Mouse (Mus musculus): ENCODE measurements at regions not wholly inside any gene's neighbourhood (a gene's known extent, or its start where the extent isn't known, plus 50 kb on each side); places are given as distances from the start of the nearest gene placed in this dataset.

DNA sequence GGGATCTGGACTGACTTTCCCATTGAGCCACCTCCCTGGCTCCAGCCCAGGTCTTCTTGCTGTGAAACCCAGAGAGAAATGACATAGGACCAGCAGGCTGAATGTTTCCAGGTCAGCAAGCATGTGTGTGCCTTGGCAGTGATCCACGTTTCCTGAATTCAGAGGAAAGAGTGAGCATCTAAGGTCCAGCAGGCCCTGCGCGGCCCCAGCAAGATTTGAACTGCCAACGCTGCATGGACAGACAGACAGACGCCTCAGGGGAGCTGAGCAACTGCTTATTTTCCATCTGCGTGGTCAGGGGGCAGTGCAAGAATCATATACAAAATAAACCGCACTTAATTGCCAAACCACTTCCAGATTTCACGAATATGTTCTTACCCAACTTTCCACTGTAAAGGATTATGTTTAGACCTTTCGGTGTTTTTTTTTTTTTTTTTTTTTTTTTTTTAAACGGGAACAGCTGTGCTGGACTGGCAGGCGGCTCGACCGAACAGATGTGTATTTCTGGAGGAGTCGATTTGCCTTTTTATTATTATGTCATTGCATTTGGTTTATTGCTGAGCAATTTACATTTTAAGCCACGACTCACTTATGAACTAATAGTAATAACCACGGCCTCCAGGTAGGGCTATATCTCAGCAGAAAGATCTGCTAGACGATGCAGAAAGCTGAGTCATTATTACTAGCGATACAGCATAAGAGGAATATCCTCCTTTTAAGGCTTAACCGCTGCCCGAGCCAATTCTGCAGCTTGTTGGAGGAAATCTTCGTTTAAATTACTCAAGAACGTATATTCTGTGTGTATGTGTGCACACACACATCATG lies 435.7 kb upstream of the Kazn start:
- no peak for TF ChIP-seq POLR2A (IDR thresholded peaks at IDR 0.05; ENCODE audit: borderline replicate concordance, control insufficient read depth, low read depth, low read length)
- no peak for TF ChIP-seq CTCF (IDR thresholded peaks at IDR 0.05; ENCODE audit: control insufficient read depth, insufficient read depth, low read length)
- 71% methylated on average over 22 of the region's 22 CpGs for WGBS
- Histone ChIP-seq H3K4me1 (ENCODE audit: control insufficient read depth, insufficient read depth, low read length) (no peaks in the 10 kb centered on the region), H3K4me3 (replicated peaks; ENCODE audit: control insufficient read depth, low read depth, low read length) (no peak overlapping the region), H3K27ac (ENCODE audit: control insufficient read depth, insufficient read depth, low read depth, low read length, poor library complexity) (no peak overlapping the region)

GRCm38 (mm10) chr4:142671872-142672458 lies 432.8 kb upstream of the Kazn start:
- Histone ChIP-seq H3K4me1 (ENCODE audit: control insufficient read depth, insufficient read depth, low read length) (no peaks in the 10 kb centered on the region), H3K4me3 (replicated peaks; ENCODE audit: control insufficient read depth, low read depth, low read length) (no peak overlapping the region), H3K27ac (ENCODE audit: control insufficient read depth, insufficient read depth, low read depth, low read length, poor library complexity) (no peak overlapping the region)
- TF ChIP-seq POLR2A (IDR thresholded peaks at IDR 0.05; ENCODE audit: borderline replicate concordance, control insufficient read depth, low read depth, low read length): no peak
- no peak for TF ChIP-seq CTCF (IDR thresholded peaks at IDR 0.05; ENCODE audit: control insufficient read depth, insufficient read depth, low read length)
- WGBS: 75% methylated on average over 8 of the region's 8 CpGs

- Histone ChIP-seq H3K4me1 (ENCODE audit: control insufficient read depth, insufficient read depth, low read length) (no peaks in the 10 kb centered on the region), H3K27ac (ENCODE audit: control insufficient read depth, insufficient read depth, low read depth, low read length, poor library complexity) (no peak overlapping the region), H3K4me3 (replicated peaks; ENCODE audit: control insufficient read depth, low read depth, low read length) (no peak overlapping the region)
- WGBS: 53% methylated on average over 4 of the region's 4 CpGs
- TF ChIP-seq POLR2A (IDR thresholded peaks at IDR 0.05; ENCODE audit: borderline replicate concordance, control insufficient read depth, low read depth, low read length) (no peak), CTCF (IDR thresholded peaks at IDR 0.05; ENCODE audit: control insufficient read depth, insufficient read depth, low read length) (no peak)
Observed at GRCm38 (mm10) chr4:142664781-142665180, 425.6 kb upstream of the Kazn start.

DNA sequence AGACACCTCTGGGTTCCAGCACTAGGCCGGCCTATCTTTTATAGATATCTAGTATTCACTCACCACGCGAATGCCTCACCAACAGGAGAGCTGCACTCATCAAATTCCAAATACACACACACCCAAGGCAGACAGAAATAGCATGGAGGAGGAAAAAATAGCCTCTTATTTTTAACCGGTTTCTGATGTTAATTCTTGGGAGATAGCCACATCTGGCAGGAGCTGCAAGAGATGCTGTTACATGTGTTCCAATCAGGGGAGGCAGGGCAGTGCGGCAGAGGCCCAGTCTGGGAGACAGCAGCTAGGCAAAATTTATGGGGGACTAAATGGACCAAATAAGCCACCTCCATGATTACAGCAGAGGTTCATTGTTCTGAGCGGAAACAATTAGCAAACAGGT lies 419.0 kb upstream of the Kazn start:
- no peaks in the 10 kb centered on the region for H3K4me1 ChIP-seq (ENCODE audit: control insufficient read depth, insufficient read depth, low read length)
- no peak for TF ChIP-seq CTCF (IDR thresholded peaks at IDR 0.05; ENCODE audit: control insufficient read depth, insufficient read depth, low read length)
- no peak for TF ChIP-seq POLR2A (IDR thresholded peaks at IDR 0.05; ENCODE audit: borderline replicate concordance, control insufficient read depth, low read depth, low read length)
- no peak overlapping the region for H3K27ac ChIP-seq (ENCODE audit: control insufficient read depth, insufficient read depth, low read depth, low read length, poor library complexity)
- 83% methylated on average over 6 of the region's 6 CpGs for WGBS
- no peak overlapping the region for H3K4me3 ChIP-seq (replicated peaks; ENCODE audit: control insufficient read depth, low read depth, low read length)

DNA sequence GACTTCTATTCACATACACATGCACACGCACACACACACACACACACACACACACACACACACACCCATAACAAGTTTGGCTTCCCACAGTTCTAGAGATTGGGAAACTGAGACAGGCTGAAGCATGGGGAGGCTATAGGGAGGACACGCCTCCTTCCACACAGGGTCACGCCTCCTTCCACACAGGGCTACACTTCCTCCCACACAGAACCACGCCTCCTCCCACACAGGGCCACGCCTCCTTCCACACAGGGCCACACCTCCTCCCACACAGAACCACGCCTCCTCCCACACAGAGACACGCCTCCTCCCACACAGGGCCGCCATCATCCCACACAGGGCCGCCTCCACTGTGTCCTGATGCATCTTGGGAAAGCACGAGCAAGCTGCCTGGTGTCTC lies 401.9 kb upstream of the Kazn start:
- WGBS: 78% methylated on average over 10 of the region's 10 CpGs
- H3K27ac ChIP-seq (ENCODE audit: control insufficient read depth, insufficient read depth, low read depth, low read length, poor library complexity): no peak overlapping the region
- H3K4me3 ChIP-seq (replicated peaks; ENCODE audit: control insufficient read depth, low read depth, low read length): no peak overlapping the region
- H3K4me1 ChIP-seq (ENCODE audit: control insufficient read depth, insufficient read depth, low read length): no peaks in the 10 kb centered on the region
- no peak for TF ChIP-seq POLR2A (IDR thresholded peaks at IDR 0.05; ENCODE audit: borderline replicate concordance, control insufficient read depth, low read depth, low read length)
- no peak for TF ChIP-seq CTCF (IDR thresholded peaks at IDR 0.05; ENCODE audit: control insufficient read depth, insufficient read depth, low read length)

- no peaks in the 10 kb centered on the region for H3K4me1 ChIP-seq (ENCODE audit: control insufficient read depth, insufficient read depth, low read length)
- WGBS: 79% methylated on average over 9 of the region's 9 CpGs
- TF ChIP-seq CTCF (IDR thresholded peaks at IDR 0.05; ENCODE audit: control insufficient read depth, insufficient read depth, low read length) (no peak), POLR2A (IDR thresholded peaks at IDR 0.05; ENCODE audit: borderline replicate concordance, control insufficient read depth, low read depth, low read length) (no peak)
- H3K27ac ChIP-seq (ENCODE audit: control insufficient read depth, insufficient read depth, low read depth, low read length, poor library complexity): no peak overlapping the region
- H3K4me3 ChIP-seq (replicated peaks; ENCODE audit: control insufficient read depth, low read depth, low read length): no peak overlapping the region
Observed at GRCm38 (mm10) chr4:142639340-142639733, 400.1 kb upstream of the Kazn start.

GRCm38 (mm10) chr4:142638733-142639339 lies 399.6 kb upstream of the Kazn start:
- Histone ChIP-seq H3K4me1 (ENCODE audit: control insufficient read depth, insufficient read depth, low read length) (no peaks in the 10 kb centered on the region), H3K27ac (ENCODE audit: control insufficient read depth, insufficient read depth, low read depth, low read length, poor library complexity) (no peak overlapping the region), H3K4me3 (replicated peaks; ENCODE audit: control insufficient read depth, low read depth, low read length) (no peak overlapping the region)
- no peak for TF ChIP-seq POLR2A (IDR thresholded peaks at IDR 0.05; ENCODE audit: borderline replicate concordance, control insufficient read depth, low read depth, low read length)
- TF ChIP-seq CTCF (IDR thresholded peaks at IDR 0.05; ENCODE audit: control insufficient read depth, insufficient read depth, low read length): no peak
- 49% methylated on average over 13 of the region's 13 CpGs for WGBS

DNA sequence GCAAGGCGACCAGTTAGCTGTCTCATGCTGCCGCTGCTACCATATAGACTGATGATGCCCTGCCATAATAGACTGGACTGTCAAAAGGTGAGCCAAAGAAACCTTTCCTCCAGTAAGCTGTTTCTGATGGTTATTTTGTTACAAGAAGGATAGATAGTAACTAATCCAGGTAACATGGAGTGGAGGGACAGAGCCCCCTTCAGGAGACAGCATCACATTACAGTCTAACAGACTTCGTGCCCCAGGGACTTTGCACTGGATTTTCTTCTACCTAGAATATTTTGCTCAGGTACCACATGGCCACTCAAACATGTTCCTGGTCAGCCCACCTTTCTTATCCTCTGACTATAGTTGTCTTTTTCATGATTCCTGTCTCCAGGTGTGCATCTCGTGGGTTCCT lies 398.9 kb upstream of the Kazn start:
- WGBS: 73% methylated on average over 4 of the region's 4 CpGs
- Histone ChIP-seq H3K4me1 (ENCODE audit: control insufficient read depth, insufficient read depth, low read length) (no peaks in the 10 kb centered on the region), H3K27ac (ENCODE audit: control insufficient read depth, insufficient read depth, low read depth, low read length, poor library complexity) (no peak overlapping the region), H3K4me3 (replicated peaks; ENCODE audit: control insufficient read depth, low read depth, low read length) (no peak overlapping the region)
- TF ChIP-seq CTCF (IDR thresholded peaks at IDR 0.05; ENCODE audit: control insufficient read depth, insufficient read depth, low read length): no peak
- no peak for TF ChIP-seq POLR2A (IDR thresholded peaks at IDR 0.05; ENCODE audit: borderline replicate concordance, control insufficient read depth, low read depth, low read length)
